Mouse (Mus musculus): ENCODE results near the gene Atrnl1. TPM values are rescaled to one million over a fixed set of nuclear protein-coding genes. Genes with fewer than 3 reads are reported as not detected.
"Not testable (repeated sequence)": the region's sequence is repeated elsewhere in the genome, so short reads cannot be mapped to it uniquely, and the experiment has no call there.

Gene Atrnl1
- polyA plus RNA-seq, 1 experiment = 34.5 TPM

DNA sequence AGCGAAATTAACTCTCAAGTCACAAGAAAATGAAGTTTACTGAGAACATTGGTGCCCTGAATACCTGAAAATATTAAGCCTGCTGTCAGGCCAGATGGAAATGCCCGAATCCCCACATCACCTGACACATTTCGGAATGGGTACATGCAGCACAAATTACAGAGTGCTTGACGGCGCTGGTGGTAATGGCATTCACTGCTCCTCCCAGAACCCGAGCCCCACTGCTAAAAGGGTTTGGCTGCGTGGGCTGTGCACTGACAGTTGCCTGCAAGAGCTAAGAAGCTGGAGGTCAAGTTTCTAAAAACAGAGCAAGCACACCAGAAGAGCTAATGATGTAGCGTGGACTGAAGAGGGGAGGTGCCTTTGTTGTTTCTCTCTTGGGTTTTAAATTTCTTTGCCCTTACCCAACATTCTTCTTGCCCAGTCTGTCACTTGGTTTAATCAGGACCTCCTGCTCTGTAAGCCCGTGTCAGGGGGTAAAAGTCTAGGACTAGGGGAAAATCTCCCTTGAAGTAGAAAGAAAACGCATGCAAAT is 377.8 kb downstream of the Atrnl1 start:
- TF ChIP-seq CTCF (IDR thresholded peaks at IDR 0.05; ENCODE audit: extremely low read depth, insufficient read depth, low read length) (no peak), POLR2A (IDR thresholded peaks at IDR 0.05; ENCODE audit: extremely low read depth, insufficient read depth, low read length) (no peak)
- H3K27ac ChIP-seq (ENCODE audit: insufficient read depth, low read length) = no peak overlapping the region
- 0 out of 2 replicates have a peak, but pooled peaks cover 1% of the 10 kb centered on the region for H3K4me1 ChIP-seq (ENCODE audit: control insufficient read depth, insufficient read depth, low read length)

DNA sequence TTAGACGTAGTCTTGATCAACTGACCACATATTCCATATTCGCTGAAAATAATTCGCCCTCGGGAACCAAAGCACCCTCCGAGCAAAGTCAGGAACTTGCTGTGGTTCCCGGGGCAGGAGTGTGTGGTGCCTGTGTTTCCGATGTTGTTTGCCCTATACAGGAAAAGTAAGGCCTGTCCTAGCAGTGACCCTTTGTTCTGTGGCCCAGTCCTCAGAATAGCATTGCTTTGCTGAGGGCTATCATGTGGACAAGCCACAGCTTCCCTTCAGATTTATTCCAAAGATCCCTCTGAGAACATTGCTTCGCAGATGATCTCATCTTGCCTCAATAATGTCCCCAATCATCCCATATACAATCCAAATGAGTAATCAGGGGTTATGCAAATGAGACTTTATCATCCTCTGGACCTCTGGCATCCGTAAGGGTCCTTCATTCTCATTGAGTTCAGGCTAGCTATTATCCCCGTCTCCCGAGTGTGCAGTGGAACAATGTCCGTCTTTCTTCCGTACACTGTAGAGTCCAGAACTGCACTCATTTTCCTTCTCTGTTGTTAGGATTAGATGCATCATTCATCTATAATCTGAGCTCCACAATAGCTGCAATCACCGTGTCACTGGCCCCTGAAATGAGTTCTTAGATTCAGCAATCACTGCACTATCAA is 380.4 kb downstream of the Atrnl1 start:
- H3K27ac ChIP-seq (ENCODE audit: insufficient read depth, low read length) = no peak overlapping the region
- H3K4me1 ChIP-seq (ENCODE audit: control insufficient read depth, insufficient read depth, low read length) = 0 out of 2 replicates have a peak, but pooled peaks cover 1% of the 10 kb centered on the region
- H3K4me3 ChIP-seq (ENCODE audit: insufficient read depth, low read length) = no peak overlapping the region
- no peak for TF ChIP-seq CTCF (IDR thresholded peaks at IDR 0.05; ENCODE audit: extremely low read depth, insufficient read depth, low read length)
- TF ChIP-seq POLR2A (IDR thresholded peaks at IDR 0.05; ENCODE audit: extremely low read depth, insufficient read depth, low read length) = no peak

More for the DNA sequence above, 377.8 kb downstream of the Atrnl1 start:
- no peak overlapping the region for H3K4me3 ChIP-seq (ENCODE audit: insufficient read depth, low read length)

DNA sequence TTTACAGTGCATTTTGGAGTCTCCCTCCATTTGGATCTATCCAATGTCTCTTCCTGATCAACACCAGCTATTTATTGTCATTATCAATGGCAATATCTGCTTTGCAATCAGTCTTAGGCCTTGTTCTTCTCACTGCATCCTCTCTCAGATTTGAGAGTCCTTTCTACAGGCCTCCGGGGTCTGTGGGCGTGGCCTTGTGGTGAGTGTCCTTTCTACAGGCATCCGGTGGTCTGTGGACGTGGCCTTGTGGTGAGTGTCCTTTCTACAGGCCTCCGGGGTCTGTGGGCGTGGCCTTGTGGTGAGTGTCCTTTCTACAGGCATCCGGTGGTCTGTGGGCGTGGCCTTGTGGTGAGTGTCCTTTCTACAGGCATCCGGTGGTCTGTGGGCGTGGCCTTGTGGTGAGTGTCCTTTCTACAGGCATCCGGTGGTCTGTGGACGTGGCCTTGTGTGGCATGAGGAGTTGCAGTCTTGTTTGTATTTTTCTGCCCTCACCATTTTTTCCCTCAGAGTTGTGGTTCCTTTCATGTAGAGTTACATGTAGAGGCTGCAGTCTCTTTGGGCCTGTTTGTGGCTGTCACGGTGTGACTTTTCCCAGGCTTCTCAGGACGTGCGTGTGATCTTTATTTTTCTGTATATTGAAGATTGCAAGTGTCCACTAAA is 383.5 kb downstream of the Atrnl1 start:
- not testable (repeated sequence) for H3K27ac ChIP-seq (ENCODE audit: insufficient read depth, low read length); H3K4me3 ChIP-seq (ENCODE audit: insufficient read depth, low read length); H3K4me1 ChIP-seq (ENCODE audit: control insufficient read depth, insufficient read depth, low read length)

DNA sequence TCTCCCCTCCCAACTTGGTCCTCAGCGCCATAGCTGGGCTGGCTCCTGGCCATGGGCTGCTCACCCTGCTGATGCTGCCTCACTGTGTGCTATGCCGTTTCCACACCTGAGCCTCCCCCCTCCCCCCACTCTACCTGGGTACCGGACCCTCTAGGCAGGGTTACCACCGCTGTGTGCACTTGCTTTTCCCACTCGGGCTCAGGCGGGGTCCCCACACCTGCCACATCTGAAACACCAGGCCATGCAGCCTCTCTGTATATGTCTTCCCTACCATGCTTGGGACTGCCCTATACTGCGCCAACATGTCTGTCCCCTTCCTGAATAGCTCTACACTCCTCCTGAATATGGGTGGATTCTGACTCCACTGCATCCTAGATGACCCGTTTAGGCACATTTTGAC is 384.2 kb downstream of the Atrnl1 start:
- no peak overlapping the region for H3K4me3 ChIP-seq (ENCODE audit: insufficient read depth, low read length)
- 0 out of 2 replicates have a peak, but pooled peaks cover 1% of the 10 kb centered on the region for H3K4me1 ChIP-seq (ENCODE audit: control insufficient read depth, insufficient read depth, low read length)
- no peak overlapping the region for H3K27ac ChIP-seq (ENCODE audit: insufficient read depth, low read length)
- TF ChIP-seq POLR2A (IDR thresholded peaks at IDR 0.05; ENCODE audit: extremely low read depth, insufficient read depth, low read length) = no peak

DNA sequence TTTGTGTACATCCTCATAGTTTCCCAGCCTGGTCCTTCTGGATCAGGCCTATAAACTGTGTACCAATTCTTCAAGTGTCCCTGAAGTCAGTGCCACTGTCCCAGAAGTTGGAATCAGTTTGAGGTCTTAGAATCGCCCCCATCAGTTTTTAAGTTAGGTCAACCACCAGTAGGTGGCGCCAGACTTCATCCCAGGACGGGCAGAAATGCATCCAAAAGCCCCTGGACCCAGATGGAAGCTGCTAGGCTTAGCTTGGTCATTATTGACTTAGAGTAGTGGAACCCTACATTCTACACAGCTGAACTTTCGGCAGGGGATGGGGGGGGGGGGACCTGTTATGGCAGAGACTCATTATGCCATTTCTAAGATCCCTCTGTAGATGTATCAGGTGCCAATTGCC is 387.1 kb downstream of the Atrnl1 start:
- no peak overlapping the region for H3K4me3 ChIP-seq (ENCODE audit: insufficient read depth, low read length)
- no peak overlapping the region for H3K27ac ChIP-seq (ENCODE audit: insufficient read depth, low read length)
- H3K4me1 ChIP-seq (ENCODE audit: control insufficient read depth, insufficient read depth, low read length) = no peaks in the 10 kb centered on the region
- TF ChIP-seq POLR2A (IDR thresholded peaks at IDR 0.05; ENCODE audit: extremely low read depth, insufficient read depth, low read length) (no peak), CTCF (IDR thresholded peaks at IDR 0.05; ENCODE audit: extremely low read depth, insufficient read depth, low read length) (peak; percentile 50)

DNA sequence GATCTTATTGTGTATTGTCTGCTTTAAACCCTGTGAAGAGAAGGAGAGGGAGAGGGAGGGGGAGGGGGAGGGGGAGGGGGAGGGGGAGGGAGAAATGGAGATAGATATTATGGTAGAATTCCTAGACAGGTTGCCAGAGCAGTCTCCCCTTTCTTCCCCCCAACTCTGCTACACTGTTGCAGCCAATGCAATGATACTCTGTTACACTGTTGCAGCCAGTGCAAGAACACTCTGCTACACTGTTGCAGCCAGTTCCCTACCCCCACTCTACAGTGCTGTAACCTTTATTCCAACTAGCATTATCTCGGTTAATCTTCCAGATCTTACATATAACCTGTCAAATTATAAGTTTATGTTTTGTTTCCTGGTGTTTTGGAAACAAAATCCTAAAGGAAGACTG is 400.8 kb downstream of the Atrnl1 start:
- TF ChIP-seq CTCF (IDR thresholded peaks at IDR 0.05; ENCODE audit: extremely low read depth, insufficient read depth, low read length) = no peak
- TF ChIP-seq POLR2A (IDR thresholded peaks at IDR 0.05; ENCODE audit: extremely low read depth, insufficient read depth, low read length) = no peak
- Histone ChIP-seq H3K27ac (ENCODE audit: insufficient read depth, low read length) (no peak overlapping the region), H3K4me3 (ENCODE audit: insufficient read depth, low read length) (no peak overlapping the region), H3K4me1 (ENCODE audit: control insufficient read depth, insufficient read depth, low read length) (no peaks in the 10 kb centered on the region)

DNA sequence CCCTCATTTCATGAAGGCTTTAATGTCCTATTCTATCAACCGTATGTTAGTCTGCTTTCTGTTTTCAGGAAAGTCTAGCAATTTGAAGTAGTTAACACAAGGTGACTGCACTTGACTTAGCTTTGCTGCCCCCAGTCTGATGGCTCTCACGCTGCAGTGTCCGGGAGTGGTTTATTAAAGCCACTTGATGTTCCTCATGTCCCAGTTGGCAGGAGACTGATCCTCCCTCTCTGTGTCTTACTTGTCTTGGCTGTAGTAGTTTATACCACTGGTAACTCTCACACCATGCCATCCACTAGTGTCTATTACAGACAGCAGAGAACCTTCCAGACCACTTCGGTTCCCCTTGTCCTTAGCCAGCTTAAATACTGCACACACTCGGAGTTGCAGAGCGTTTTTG is 404.9 kb downstream of the Atrnl1 start:
- TF ChIP-seq CTCF (IDR thresholded peaks at IDR 0.05; ENCODE audit: extremely low read depth, insufficient read depth, low read length) = no peak
- no peak for TF ChIP-seq POLR2A (IDR thresholded peaks at IDR 0.05; ENCODE audit: extremely low read depth, insufficient read depth, low read length)
- Histone ChIP-seq H3K4me1 (ENCODE audit: control insufficient read depth, insufficient read depth, low read length) (no peaks in the 10 kb centered on the region), H3K27ac (ENCODE audit: insufficient read depth, low read length) (no peak overlapping the region), H3K4me3 (ENCODE audit: insufficient read depth, low read length) (no peak overlapping the region)

DNA sequence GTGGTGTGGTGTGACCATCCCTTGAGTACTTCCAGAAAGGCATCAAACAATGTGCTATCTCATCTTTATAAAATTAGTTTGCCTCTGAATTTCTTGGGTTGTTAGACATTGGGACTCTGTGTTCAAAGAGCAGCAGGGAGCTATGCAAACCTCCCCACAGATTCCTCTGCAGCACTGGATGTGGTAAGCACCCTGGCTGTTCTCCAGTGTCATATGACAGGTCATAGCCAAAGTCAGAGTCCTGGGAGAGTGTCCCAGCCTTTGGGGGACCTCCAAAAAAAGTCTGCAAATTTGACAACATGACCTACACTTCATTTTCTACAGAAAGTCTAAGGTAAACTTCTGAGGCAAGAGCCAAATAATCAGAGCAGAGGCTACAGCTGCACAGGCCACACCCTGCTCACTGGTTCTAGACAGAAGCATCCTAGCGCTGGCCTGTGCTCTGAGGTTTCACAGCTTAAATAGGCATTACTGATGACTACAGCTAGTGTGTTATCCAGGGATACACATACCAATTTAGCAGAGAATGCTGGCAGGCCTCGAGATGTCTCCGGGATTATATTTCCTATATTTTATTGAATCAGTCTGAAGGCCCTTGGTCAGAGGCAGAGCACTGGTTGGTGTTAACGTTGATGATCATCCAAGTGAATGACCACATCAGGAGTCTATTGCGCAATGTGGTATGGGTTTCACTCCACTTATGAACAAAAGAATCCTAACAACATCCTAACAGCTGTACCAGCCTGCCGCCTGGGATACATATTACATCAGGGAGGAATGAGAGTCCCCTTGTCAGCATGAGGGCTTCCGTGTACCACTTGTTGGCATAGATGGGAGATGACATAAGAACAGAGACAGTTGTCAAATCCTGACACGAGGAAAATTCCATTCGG is 406.0 kb downstream of the Atrnl1 start:
- TF ChIP-seq POLR2A (IDR thresholded peaks at IDR 0.05; ENCODE audit: extremely low read depth, insufficient read depth, low read length) = no peak
- Histone ChIP-seq H3K27ac (ENCODE audit: insufficient read depth, low read length) (no peak overlapping the region), H3K4me1 (ENCODE audit: control insufficient read depth, insufficient read depth, low read length) (no peaks in the 10 kb centered on the region), H3K4me3 (ENCODE audit: insufficient read depth, low read length) (no peak overlapping the region)

DNA sequence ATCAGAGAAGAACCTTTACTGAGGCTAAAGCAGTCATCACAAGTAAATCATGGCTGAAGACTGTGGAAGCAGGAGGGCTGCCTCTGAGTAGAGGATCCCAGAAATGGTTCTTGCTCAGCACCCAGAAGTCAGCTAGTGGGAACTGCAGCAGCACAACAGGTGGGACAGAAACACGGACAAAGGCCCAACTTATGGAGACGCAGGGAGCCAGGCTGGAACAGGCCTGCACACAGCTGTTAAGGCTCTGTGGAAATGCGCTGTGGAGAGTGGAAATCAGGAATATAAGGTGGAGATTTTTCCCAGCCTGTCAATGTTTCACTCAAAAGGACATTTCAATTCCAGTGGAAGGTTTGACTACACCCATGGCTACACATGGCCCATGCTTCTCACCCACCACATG is 406.6 kb downstream of the Atrnl1 start:
- Histone ChIP-seq H3K4me1 (ENCODE audit: control insufficient read depth, insufficient read depth, low read length) (no peaks in the 10 kb centered on the region), H3K4me3 (ENCODE audit: insufficient read depth, low read length) (no peak overlapping the region), H3K27ac (ENCODE audit: insufficient read depth, low read length) (no peak overlapping the region)
- TF ChIP-seq POLR2A (IDR thresholded peaks at IDR 0.05; ENCODE audit: extremely low read depth, insufficient read depth, low read length) (no peak), CTCF (IDR thresholded peaks at IDR 0.05; ENCODE audit: extremely low read depth, insufficient read depth, low read length) (no peak)
